Mouse (Mus musculus) cerebellum, adult 9-11 months (tissue): Measurements from ENCODE around the gene Gmpr2.

Experiments
- DNase-seq: peaks from one replicate; pipeline ENCODE4 v3.0.0; 2022

Gmpr2 gene

DNA sequence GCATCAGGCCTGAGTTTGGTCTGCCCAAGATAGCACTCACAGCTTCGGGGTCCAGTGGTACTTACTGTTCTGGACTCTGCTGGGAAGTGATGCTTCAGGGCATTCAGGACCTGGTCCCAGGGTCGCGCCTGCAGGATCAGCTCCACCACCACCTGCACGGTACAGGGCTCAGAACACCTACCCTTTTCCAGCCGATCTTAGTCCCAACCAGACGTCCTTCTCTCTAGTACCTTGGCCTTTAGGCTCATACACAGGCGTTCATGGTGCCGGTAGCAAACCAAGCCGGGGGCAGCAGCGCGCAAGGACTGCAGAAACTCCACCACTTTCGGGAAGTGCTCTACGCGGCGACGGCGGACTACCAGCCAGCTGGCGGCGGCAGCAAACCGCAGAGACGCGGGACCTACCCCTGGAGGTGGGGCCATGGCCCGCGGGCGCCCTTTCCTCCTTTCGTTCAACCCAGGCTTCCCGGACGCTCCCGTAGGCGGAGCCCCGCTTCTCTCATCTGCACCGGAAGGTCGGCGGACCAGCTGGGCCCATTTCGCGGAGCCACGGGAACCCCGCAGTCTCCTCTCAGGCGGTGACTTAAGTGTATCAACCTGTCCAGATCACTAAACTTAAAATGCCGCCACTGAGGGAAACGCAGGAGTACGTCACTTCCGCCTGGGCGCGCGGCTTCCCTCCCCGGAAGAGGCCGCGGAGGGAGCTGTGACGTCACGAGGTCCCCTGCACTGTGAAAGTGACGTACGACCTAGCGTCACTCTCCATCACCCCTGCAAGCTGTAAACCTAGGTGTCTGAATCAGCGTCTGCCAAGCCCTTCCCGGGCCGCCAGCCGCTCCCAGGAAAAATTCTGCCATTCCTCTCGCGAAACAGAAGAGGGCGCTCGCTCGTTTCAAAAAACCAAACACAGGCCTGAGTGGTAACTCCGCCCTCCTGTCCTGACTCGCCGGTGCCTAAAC, 9.7 kb downstream of the Gmpr2 start, which contains the start of gene Tinf2:
Gene Tinf2, minus strand, starts transcription at position 661 of the 958 bp plus-strand sequence.
- peak; percentile 98 for DNase-seq

DNA sequence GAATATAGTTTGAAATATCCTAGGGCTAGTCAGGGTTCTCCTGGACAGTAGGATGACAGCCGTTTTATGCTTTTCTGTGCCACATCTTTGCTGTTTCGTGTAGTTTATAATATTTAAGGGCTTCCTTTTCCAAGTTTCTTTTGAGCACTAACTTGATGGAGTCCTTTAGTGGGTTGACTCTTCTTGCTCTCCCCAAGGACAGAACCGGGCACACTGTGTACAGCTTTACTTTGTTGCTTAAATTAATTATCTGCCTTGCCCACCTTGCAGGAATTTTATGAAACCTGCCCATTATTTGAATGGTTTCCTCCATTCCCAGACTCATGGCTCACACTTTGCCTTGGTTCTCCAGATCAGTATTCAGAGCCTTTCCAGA, 10.4 kb downstream of the Gmpr2 start:
- DNase-seq, result no peak

DNA sequence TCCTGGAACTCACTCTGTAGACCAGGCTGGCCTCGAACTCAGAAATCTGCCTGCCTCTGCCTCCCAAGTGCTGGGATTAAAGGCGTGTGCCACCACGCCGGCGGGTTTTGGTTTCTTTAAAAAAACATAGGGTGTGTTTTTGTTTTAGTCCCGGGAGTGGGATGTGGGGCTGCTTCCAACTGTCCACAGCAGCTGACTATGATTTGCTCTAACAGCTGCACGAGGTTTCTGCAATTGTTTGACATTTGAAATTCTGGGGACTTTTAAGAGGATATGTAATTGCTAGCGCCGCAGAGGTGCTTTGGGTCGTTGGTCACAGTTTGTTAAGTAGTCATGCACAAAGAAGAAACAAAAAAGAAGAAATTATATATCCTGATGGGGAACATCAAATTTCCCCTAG, 17.7 kb downstream of the Gmpr2 start:
- DNase-seq, result no peak

DNA sequence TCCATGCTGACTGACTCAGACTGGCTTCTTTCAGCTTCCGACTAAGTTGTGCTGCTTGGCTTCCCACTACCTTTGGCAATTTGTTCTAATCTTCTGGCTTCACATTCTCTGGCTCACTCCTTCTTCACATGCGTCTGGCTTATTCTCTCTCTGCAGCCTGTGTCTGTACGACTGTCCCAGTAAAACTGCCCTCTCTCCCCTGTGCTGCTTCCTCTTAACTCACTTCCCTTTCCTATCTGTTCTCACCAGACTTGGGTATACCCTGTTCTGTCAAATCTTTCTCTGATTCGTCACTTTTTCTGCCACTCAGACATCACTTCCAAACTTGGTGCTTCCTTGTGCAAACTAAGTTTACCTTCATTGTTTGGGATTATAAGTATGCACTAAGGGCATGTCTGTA, 25.5 kb downstream of the Gmpr2 start:
- DNase-seq, result no peak

DNA sequence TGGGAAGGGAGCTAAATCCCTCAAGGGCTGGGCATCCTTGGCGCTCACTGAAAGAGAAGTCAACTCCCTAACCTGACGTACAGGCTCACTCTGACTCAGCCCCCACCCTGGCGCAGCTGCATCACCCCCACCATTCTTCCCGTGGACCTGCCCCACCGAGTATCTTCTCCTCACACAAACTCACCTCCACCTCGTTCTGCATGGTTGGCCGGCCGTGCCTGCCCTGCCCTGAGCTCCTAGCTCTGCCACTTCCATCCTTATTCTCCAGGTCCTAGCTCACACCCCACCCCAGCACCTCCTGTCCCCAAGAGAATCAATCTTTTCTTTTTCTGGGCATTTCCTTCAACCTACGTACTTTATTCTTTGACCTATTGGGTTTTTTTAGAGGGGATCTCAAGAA, 29.4 kb downstream of the Gmpr2 start:
- no peak for DNase-seq

DNA sequence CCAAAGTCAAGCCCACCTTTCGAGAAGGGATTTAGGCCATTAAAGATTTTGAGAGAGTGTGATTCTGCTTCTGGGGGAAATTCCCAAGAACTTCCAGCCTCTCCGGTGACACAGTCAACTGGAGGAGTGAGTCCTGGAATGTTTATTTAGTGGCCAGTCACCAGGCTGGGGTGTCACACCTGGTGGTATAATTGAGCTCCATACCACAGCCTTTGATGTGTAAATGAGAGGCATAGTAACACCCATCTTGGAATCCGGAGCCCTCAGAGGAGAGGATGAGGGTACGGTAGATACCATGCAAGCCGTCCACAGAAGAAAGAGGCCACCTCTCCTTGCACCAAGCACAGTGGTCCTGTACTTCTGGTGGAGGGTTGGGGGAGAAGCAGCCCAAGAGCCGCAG, 31.0 kb downstream of the Gmpr2 start:
- DNase-seq, result no peak

DNA sequence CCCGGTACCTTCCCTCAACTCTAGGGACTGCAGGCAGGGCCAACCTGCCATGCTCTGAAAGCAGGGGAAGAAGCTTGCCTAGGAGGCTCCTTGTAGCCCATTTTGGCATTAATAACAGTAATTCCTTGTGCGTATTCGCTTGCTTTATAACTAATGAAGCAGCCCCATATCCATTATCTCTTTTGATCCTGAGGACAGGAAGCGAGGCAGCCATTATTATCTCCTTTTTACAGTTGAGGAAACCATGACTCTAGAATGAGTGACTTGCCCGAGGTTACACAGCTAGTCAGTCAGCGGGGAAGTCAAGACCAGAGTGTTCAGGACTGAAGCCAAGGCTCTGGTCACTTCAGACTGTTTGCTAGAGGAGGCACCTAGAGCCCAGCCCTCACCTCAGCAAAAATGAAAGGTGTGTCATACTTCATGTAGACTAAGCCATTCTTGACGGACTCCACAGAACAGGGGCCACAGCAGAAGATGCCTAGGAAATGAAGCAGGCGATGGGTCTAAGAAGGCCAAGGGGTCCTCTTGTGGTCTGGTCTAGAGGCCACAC, 34.4 kb downstream of the Gmpr2 start:
- no peak for DNase-seq

DNA sequence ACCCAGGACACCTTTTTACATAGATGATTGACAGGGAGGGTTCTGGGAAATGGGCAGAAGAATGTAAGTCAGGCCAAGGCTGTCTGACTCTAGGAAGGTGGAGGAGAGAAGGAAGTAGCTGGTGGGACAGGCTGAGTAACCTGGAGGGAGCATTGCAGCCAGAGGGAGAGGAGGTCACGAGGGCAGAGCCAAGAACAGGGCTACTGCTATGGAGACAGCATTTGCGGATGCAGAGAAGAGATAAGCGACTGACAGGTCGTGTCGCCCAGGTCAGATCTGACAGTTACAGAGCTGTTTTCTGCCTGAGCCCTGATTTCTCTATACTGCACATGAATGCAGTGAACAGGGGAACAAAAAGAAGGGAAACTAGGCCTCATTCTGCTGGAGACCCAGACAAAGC, 35.7 kb downstream of the Gmpr2 start:
- no peak for DNase-seq

DNA sequence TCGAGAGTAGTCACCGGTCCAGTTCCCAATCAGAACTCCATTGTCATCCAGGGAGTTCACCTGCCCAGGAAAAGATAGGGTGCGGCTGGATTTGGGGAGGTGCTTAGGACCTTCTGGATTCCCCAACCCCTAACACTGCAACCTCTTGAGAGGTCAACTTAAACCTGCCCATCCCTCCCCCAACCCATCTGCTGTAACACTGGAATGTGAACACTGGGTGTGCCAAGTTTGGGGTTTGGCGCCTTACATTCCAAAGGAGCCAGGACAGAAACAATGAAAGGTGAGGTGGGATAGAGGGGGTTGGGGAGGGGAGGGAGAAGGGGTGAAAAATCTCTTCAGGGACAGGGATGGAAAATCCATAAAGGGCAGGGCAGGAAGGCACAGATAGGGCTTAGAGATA, 37.8 kb downstream of the Gmpr2 start:
- no peak for DNase-seq

DNA sequence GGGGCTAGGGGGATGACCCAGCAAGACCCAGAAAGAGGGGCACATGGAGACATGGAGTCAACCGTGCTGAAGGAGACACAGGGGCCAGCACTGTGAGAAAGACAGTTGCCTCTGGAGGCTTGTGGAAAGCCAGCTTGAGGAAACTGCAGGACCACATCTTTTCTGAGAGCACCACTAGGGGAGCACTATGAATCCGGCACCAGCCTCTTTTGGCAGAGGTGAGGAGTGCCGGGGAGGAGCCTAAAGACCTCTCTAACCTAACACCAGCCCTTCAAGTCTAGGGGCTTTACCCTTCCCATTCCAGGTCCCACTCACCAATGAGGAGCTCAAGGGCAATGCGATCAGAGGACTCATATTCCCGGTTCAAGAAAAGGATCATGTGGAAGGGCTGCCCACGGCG, 40.0 kb downstream of the Gmpr2 start:
- no peak for DNase-seq

DNA sequence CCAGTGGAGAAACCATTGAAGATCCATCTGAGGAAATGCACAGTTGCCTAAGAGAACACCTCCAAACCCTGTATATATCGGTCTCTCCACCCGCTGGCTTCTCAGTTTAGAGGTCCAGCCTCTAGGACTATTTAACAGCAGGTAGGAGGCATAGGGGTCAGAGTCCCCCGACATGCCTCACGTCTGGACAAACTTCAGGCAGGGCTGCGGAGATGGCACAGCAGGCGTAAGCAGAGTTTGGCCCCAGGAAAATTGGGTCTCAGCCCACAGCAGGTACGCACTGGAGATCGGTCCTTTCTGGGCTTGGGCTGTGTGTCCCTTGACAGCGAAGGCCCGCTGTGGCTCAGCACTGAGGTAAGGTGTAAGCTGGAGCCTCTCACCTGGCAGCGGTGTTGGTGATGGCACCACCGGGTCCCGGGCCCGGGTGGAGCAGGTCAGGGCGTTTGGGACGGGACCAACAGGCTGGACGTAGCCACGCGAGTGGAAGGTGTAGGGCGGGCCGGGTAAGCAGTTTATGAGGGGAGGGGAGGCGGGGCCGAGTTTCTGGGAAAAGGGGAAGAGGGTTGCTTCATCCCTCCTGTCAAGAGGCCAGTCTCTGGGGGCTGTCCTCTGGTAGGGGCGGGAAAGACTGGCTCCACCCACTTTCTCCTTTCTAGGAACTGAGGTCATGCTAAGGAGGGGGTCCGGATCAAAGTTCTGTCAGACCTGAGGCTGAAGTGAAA, 41.4 kb downstream of the Gmpr2 start:
- DNase-seq, result no peak

DNA sequence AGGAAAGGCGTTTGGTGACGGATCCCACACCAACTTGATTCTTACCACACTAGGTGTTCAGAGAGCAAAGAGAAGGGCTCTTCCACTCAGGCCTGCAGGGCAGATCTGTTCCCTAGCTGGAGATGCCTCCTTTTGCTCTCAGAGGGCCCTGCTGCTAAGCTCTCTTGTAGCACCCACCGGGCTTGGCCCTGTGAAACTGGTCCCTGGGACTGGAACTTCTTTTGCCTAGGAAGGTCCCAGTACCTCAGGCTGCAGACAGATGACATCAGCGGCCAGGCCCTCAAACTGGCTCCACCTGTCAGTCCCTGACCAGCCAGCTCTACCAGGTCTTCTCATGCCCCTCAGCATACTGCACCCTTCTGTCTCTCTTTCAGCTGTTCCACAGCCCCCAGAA, 42.0 kb downstream of the Gmpr2 start, which contains the start of gene Tgm1:
Gene Tgm1, minus strand, starts transcription at position 198 of the 394 bp plus-strand sequence.
- DNase-seq, result no peak

DNA sequence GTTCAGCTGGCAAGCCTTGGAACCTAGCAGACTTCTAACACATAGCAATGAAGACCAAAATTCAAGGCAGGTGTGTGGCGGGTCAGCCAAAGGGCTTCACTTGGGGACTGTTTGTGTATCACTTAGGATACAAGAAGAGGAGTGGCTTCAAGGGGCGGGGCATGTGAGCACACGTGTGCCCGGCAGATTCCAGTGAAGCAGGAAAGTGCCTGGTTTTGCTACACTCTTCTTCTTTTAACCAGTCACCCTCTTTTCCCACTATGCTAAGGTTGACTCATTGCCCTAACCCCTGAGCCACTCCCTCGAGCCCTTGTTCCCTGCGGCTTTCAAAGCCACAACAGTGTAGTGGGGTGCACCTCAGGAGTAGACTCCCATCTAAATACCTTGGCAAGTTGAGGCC, 43.2 kb downstream of the Gmpr2 start:
- no peak for DNase-seq

DNA sequence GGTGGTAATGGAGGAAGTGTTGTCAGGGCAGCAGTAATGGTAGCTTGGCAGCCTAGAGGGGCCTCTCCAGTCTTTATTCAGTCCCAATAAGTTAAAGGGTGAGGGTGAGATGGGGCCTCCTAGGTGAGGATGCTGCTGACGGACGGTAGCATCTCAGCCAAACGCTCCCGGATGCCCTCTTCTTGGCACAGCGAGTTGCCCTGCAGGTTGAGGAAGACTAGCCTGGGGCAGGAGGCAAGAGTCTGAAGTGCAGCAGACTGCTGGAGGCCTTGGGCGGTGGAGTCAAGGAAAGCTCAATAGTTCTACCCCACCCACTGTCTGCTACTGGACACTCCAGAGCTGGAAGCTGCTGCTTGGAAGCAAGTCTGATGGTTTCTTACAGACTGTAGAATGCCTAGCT, 44.5 kb downstream of the Gmpr2 start:
- DNase-seq, result no peak

DNA sequence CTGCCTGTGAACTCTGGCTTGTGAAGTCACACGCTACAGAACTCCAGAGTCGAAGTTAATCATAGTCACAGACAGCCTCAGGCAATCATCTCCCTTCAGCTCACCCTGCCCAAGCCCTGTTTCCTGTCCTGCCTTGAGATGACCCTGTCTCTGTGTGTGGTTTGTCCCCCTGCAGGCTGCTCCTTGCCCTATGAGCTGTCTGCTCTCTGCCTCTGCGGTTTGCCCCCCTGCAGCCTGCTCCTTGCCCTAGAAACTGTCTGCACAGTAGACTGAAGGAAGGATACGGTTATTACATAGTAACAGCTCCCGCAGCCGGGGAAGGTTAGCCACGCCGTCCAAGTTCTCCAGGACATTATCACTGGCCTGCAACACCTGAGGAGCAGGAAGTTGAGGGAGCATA, 45.1 kb downstream of the Gmpr2 start:
- no peak for DNase-seq

DNA sequence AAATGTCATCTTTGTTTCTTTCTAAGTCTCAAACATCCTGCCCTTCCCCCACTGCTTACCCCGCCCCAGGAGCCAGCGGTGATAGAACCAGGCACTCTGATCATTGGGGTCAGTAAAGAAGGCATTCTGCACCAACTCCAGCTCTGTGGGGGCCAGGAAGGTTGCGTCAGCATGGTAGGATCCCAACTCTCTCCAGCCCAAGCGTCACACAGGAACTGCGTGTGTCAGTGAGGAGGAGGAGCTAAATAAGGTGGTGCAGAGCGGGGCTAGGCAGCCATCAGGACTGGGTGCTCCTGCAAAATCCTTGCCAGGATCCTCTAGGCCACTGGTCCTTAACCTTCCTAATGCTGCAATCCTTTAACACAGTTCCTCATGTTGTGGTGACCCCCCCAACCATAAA, 48.0 kb downstream of the Gmpr2 start:
- DNase-seq, result no peak

DNA sequence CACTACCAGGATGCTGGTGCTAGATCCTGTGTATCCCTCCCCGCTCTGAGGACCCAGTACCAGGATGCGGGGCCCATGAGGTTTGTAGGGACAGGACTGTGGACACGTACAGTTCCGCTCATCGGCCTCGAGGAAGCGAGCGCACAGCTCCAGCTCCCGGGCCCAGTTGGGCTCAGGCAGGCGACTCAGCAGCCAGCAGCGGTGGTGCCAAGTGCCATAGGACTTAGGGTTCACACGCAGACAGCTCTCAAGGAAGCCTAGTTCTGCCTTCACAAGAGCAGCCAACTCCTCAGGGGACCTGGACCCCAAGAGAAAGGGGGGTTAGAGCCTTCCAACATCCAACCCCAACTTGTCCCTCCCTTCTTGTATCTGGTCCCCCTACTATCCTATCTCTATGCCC, 48.9 kb downstream of the Gmpr2 start:
- peak; percentile 34 for DNase-seq

DNA sequence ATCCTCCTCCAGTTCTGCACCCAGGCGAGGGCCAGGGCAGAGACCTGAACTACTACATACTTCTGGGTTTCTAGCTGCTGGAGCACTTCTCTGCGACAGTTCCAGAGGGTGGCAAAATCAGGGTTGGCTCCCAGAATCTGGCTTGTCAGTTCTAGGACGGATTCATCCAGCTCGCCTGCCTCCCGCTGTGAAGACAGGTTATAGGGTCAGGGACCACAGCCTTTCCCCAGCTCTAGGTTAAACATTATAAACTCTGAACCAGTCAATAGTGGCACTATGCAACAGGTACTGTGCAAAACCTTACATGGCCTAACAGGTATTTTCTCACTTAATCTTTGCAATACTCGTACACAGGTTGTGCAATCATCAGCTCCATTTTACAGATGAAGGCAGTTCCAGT, 49.3 kb downstream of the Gmpr2 start:
- peak; percentile 24 for DNase-seq

DNA sequence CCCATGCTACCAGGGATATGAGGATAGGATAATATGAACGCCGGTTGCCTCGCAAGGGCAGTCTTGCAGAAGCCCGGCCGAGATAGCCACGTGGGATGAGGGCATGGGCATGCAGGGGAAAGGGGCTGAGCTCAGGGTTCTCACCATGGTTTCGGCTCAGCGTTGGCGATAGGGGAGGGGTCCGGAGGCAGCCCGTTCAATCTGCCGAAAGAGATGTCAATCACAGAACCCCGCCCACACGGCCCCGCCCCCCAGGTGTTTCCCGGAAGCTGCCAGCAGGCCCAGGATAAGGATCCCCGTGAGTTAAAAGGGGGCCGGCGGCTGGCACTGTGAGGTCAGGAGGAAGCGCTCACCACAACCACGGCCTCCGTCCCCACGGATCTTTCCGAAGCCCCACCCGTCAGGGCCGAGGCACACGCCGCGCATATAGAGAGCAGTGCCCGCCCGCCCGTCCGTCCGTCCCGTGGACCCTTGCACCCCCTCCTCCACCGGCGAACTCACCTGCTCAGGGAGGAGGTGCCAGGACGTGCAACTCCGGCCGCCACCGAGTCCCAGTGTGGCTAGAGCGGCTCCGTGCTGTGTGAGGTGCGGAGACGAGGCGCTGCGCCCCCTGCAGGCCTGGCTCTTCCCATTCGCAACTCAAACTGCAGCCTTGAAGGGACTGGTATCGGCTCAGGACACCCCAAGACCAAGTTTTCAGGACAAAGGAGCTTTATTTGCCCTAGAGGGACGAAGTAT, 50.1 kb downstream of the Gmpr2 start, which contains the start of gene Rabggta:
Gene Rabggta, minus strand, starts transcription at position 564 of the 738 bp plus-strand sequence.
- peak; percentile 94 for DNase-seq

DNA sequence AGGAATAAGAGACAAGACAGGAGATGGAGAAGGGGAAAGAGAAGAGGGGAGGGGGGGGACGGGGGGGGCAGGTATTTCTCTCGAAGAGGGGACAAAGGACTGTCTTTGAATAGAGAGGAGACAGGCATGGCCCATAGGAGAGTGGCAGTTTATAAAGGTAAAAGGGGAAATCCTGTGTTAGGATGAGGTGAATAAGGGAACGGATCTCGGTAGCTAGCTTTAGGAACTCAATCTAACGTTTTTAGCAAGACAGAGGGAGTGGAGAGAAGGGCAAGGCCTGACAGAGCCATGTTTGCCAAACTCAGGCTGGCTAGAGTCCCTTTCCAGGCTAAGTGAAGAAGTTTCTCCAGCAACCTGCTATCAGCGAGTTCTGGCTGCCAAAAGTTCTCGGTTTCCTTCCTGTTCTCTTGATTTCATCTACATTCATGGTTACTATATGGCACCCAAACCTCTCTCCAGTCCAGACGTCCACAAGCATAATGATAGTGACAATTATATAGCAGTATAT, 50.8 kb downstream of the Gmpr2 start:
- DNase-seq, result no peak

DNA sequence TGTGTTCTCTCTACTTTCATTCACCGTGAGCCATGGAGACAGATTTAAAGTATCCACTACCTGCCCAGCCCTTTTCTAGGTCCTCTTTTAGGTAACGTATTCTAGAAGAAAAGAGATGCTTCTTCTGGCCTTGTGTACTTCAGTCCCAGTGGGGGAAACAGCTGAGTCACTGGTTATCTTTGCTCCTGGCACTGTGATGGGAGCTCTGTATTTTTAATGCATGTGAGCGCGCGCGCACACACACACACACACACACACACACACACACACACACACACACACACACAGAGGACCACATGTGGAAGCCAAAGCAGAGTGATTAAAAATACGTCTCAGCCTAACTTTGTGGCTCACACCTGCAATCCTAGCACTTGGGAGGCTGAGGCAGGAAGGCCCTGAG, 51.7 kb downstream of the Gmpr2 start:
- no peak for DNase-seq

DNA sequence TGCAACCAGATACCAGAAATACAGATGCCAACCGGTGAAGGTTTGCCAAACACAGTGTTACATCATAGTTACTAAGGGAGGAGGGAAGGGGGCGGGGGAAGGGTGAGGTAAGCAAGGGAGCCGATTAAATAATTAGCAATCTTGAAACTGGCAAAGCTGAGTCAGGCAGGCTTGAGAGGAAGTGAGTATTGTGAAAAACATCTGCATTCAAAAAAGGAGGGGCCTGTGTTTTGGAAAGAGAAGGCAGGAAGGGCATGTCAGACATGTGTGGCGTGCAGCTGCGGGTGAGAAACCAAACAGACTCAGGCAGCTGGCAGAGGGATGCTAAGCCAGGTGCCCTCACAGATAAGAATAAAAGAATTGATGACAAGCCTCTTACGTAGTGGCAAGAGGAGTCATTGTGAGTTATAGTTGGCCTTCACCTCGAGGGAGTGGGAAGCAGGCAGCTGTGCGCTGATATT, 52.7 kb downstream of the Gmpr2 start:
- no peak for DNase-seq

DNA sequence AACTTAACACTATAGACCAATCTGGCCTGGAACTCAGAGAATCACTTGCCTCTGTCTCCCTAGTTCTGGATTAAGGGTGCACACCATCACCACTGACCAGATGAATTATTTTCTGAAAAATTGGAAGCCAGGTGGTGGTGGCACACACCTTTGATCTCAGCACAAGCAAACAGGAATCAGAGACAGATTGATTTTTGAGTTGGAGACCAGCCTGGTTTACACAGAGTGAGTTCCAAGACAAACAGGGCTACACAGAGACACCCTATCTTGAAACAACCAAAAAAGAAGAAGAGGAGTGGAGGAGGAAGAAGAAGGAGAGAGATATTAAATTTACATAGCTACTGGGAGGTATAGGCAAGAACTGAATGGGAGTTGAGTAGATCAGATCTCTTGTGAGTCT, 54.5 kb downstream of the Gmpr2 start:
- DNase-seq, result no peak
